Mouse (Mus musculus) retina, embryonic 14.5 days (tissue): ENCODE results near the gene Rap1gap.

ENCODE experiments used
- DNase-seq: peaks from one replicate; pipeline ENCODE4 v3.0.0-alpha.2; 2015; ENCODE audit warnings: low spot score

Rap1gap gene

GRCm38 (mm10) chr4:137664433-137664979 is at the start of gene Rap1gap:
Gene Rap1gap, plus strand, starts transcription at chr4:137664726.
- peak; percentile 52 for DNase-seq

GRCm38 (mm10) chr4:137622847-137623246 is 41.7 kb upstream of the Rap1gap start:
- no peak for DNase-seq

GRCm38 (mm10) chr4:137627476-137628235 is 36.9 kb upstream of the Rap1gap start:
- DNase-seq: no peak

GRCm38 (mm10) chr4:137628400-137628799 is 36.1 kb upstream of the Rap1gap start:
- DNase-seq: no peak

- no peak for DNase-seq
These were observed 35.2 kb upstream of the Rap1gap start for GRCm38 (mm10) chr4:137629354-137629753.

- no peak for DNase-seq
These were observed 34.4 kb upstream of the Rap1gap start for GRCm38 (mm10) chr4:137630153-137630552.

GRCm38 (mm10) chr4:137631596-137631995 is 32.9 kb upstream of the Rap1gap start:
- no peak for DNase-seq

- no peak for DNase-seq
These were observed 31.1 kb upstream of the Rap1gap start for GRCm38 (mm10) chr4:137633394-137633793.

- DNase-seq: no peak
These were observed 27.9 kb upstream of the Rap1gap start for GRCm38 (mm10) chr4:137636597-137636996.

- DNase-seq: no peak
These were observed 23.0 kb upstream of the Rap1gap start for GRCm38 (mm10) chr4:137641556-137641955.

- no peak for DNase-seq
These were observed 22.4 kb upstream of the Rap1gap start for GRCm38 (mm10) chr4:137642101-137642500.

- no peak for DNase-seq
These were observed 21.1 kb upstream of the Rap1gap start for GRCm38 (mm10) chr4:137643459-137643858.

GRCm38 (mm10) chr4:137646262-137646661 is 18.3 kb upstream of the Rap1gap start:
- no peak for DNase-seq

GRCm38 (mm10) chr4:137647648-137648047 is 16.9 kb upstream of the Rap1gap start:
- no peak for DNase-seq

- no peak for DNase-seq
These were observed 16.3 kb upstream of the Rap1gap start for GRCm38 (mm10) chr4:137648230-137648629.

GRCm38 (mm10) chr4:137650912-137651311 is 13.6 kb upstream of the Rap1gap start:
- no peak for DNase-seq

- DNase-seq: no peak
These were observed 11.6 kb upstream of the Rap1gap start for GRCm38 (mm10) chr4:137652835-137653346.

GRCm38 (mm10) chr4:137655241-137656031 is 9.1 kb upstream of the Rap1gap start:
- no peak for DNase-seq

- DNase-seq: no peak
These were observed 6.9 kb upstream of the Rap1gap start for GRCm38 (mm10) chr4:137657674-137658073.

GRCm38 (mm10) chr4:137659541-137659940 is 5.0 kb upstream of the Rap1gap start:
- DNase-seq: no peak

- DNase-seq: no peak
These were observed 4.0 kb upstream of the Rap1gap start for GRCm38 (mm10) chr4:137660364-137661077.

GRCm38 (mm10) chr4:137661078-137661450 is 3.5 kb upstream of the Rap1gap start:
- DNase-seq: peak; percentile 47
